Mouse (Mus musculus) spleen, postnatal 10 days (tissue): ENCODE measurements around the gene Hils1.

Experiments used
- DNase-seq, 2 experiments: peaks; one replicate each; pipeline ENCODE4 v3.0.0; 2021 to 2022; ENCODE audit warnings: low spot score in 2 of 2

Gene Hils1

DNA sequence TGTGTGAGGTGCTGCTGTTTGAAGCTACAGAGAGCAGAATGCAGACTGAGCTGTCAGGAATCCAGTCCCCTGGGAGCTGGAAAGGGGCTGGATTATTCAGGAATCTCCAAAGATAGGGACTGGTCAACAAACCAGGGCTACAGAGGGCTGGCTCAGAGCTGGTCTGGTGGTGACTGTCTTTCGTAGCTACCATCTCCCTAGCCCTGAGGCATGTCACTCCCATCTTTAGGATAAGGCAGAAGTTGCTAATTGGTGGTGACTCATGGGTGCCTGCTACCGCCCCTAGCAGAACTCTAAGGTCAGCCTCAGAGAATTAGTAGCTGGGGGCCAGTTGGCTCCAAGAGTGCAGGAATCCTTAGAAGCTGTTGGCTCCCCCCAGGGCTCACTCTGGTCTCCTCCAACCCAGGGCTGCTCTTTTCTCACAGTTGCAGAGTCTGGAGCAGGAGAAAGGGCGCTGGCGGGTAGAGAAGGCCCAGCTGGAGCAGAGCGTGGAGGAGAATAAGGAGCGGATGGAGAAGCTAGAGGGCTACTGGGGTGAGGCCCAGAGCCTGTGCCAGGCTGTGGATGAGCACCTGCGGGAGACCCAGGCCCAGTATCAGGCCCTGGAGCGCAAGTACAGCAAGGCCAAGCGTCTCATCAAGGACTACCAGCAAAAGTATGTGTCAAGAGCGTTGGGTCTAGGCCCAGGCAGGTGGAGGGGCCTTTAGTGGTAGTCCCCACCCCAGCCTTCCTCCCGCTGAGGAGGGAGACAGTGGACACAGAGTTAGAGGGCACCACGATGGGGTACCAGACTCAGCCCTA is 36.9 kb downstream of the Hils1 start:
- DNase-seq: no peak

DNA sequence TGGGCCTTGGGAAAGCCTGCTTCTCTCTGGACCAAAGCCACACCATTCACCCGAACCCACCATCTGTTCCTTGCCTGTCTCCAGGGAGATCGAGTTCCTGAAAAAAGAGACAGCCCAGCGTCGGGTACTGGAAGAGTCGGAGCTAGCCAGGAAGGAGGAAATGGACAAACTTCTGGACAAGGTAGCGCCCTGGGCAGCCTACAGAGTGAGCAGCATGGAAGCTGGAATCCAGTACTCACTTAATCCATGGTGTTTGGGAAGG is 37.5 kb downstream of the Hils1 start:
- no peak for DNase-seq

DNA sequence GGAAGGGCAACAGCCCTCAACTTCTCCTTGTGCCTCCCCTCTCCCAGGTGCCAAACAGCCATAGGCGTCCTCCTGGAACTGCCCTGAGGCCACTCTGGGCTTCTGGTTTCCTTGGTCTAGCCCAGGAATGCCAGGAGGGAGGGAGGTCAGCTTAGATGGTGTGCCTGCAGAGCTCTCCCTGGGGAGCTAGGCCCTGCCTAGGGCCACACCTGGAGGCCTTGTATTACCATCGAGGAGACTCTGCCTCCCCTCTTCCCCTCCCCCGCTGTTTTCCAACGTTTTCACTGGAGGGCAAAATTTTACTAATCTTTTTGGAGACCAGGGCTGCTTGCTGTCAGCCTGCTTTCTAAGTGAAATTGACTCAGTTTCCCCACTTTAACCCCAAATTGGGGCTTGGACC is 38.6 kb downstream of the Hils1 start:
- no peak for DNase-seq

DNA sequence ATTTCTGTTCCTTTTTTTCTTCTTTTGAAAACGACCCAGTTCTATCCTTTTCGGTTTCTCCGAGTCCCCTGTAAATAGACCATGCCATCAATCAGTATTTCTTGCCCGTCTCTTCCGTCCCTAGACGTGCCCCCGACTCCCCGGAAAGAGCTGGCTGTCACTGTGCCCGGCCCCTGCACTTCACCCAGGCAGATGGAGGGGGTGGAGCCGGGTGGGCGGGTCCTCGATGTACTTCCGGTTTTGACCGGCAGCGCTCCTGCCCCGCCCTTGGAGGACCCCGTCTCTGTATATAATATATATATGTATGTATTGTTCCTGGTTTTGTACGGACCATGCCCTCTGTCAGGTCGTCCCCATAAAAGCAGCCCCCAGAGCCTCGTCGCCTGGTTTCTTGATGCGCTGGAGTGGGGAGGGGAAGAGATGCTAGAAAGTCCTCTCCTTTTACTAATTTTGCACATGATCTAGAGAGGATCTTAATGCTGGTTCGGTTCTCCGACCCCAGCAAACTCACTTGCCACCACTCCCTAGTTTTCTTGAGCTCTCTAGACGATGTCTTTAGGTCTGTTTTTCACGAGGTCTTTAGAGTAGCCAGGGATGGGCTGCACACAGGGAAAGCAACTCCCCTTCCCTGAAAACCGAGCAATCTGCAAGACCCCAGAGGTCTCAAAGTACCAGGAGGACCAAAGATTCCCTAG is 39.3 kb downstream of the Hils1 start:
- peak; percentile 79 to 88 for DNase-seq

DNA sequence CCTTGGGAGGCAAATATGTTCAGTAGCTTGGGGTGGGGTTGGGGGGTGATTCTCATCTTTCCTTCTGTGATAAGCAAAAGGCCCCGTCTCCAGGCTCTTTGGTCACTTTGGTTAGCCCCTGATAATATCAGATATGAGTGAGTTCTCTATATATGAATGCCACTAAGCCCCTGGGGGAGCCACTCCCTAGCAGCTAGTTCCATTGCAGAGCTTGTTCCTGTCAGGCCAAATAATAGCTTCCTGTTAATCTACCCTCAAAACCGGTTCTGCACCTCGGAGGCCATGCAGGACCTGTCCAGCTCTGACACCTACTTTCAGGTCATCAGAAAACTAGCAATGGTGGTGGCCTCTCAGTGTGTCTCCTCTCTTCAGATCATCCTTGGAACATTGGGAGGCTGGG is 40.0 kb downstream of the Hils1 start:
- no peak for DNase-seq

DNA sequence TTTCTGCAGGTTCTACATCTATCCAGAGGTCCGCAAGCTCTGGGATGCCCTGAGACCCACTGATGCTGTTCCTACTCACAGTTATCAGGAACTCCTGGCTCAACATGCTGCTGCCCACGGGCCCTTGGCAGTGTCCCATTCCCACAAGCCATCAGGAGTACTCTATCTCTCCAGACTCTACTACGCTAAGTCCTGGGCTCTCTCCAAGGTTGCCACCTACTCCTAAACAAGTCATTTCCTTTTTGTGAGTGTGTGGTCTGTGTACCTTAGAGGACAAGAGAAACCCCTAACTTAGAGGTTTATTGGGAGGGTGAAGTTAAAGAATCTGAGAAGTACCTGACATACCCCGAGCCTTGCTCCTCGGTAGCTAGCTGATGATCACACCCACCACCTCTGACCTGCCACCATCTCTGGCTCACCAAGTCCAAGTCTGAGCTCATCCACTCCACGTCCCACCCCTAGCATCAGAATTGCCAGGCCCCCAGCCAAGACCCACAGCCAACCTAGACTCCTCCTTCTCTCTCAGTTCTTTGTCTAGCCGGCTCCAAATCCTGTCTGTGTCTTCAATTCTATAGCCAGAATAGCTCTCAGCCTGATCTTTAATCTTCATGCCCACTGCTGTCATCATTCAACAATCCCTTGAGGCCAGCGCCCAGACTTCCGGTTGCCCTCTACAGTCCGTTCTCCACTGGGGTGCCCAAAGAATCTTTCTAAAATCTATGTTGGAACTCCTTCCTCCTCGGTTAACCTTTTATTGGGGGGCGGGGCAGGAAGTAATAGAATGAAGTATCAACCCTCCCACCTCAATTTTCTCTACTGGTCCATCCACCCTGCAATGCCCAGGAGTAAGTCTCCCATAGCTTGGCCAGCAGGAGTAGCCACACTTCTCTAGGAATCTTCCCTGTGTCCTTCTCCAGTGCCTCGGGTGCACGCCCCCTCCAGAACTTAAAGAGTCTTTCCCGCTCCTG is 41.6 kb downstream of the Hils1 start:
- DNase-seq: peak in 1 of 2 experiments; percentile 69

- peak in 1 of 2 experiments; percentile 74 for DNase-seq
These were observed 42.2 kb downstream of the Hils1 start, which contains the start of gene Samd14 for GRCm38 (mm10) chr11:95009629-95010014. TSS of gene Samd14 (plus strand) at chr11:95009879.

- peak; percentile 70 to 74 for DNase-seq
These were observed 42.8 kb downstream of the Hils1 start for GRCm38 (mm10) chr11:95010141-95010739.

DNA sequence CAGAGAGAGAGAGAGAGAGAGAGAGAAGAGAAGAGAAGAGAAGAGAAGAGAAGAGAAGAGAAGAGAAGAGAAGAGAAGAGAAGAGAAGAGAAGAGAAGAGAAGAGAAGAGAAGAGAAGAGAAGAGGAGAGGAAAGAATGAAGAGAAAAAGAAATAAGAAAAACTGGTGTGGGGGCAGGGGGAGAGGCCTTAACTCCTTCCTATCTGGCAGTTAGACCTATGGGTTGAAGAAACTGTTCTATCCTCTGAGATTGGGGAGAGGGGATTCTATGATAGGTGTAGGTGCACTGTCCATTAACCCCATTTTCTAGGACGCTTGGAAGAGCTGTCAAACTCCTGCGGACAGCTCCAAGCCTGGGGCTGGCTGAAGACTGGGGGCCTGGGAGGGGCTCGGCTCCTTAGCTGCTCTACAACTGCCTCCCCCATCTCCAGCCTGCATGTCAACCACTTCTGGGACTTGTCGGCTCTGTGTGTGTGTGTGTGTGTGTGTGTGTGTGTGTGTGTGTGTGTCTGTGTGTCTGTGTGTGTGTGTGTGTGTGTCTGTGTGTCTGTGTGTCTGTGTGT is 43.5 kb downstream of the Hils1 start:
- peak; percentile 58 to 62 for DNase-seq

DNA sequence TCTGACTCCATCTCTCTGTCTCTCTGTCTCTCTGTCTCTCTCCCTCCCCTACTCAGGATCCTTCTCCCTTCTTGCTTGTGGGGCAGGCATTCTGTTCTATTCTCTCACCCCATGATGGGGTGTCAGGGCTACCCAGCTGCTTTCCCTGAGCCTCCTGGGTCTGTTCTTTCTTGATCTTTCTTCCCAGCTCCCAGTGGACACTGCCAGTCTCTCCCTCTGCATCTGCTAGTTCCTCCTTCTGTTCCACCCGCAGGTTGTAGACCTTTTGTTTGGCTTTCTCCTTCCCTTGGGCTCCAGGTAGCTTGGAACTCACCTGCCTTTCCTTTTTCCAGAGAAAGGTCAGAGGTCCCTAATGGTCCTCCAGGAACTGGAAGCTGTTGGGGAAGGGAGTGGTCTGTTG is 44.0 kb downstream of the Hils1 start:
- DNase-seq: peak in 1 of 2 experiments; percentile 68

GRCm38 (mm10) chr11:95012075-95012474 is 44.7 kb downstream of the Hils1 start:
- peak; percentile 80 to 85 for DNase-seq

DNA sequence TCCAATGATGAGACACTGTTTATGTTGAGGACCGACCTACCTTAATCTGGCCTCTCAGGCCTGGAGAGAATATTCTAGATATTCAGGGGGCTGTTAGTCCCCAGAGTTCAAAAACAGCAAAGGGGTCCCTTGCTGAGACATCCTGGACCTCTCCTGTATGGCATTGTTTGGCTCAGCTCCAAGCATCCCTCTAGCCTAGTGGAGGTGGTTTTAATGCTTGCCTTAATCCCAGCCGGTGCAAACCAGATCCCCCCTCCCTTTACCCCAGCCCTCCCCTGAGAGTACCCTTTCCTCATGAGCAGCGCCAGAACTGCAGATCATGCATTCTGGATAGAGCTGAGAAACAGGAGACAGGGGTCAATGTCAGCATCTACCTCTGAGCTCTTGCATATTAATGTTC is 45.1 kb downstream of the Hils1 start:
- DNase-seq: peak in 1 of 2 experiments; percentile 30

- no peak for DNase-seq
These were observed 48.1 kb downstream of the Hils1 start for GRCm38 (mm10) chr11:95015484-95015883.
